Mouse (Mus musculus): ENCODE results near the gene Klf5.

DNA sequence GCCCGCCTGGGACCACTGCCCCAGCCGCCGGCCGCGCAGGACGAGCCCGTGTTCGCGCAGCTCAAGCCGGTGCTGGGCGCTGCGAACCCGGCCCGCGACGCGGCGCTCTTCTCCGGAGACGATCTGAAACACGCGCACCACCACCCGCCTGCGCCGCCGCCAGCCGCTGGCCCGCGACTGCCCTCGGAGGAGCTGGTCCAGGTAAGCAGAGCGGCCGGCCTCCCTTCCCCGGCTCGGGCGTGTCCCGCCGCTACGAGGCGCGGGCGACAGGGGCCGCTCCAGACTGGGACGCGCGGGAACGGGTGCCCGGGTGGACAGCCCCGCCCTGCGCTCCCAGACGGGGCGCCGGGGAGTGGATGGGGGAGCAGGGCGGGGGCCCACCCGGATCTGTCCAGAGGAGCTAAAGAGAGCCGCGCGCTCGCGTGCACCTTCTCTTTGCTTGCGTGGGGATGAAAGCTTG is 561 bp downstream of the Klf5 start:
- TF ChIP-seq POLR2A (IDR thresholded peaks at IDR 0.05; ENCODE audit: low read depth, low read length), result no peak
- no peak for TF ChIP-seq CTCF (IDR thresholded peaks at IDR 0.05; ENCODE audit: extremely low read depth, insufficient read length, insufficient replicate concordance, low read depth, low read length)
